Mouse (Mus musculus): ENCODE measurements around the gene Adcy2. TPM values are rescaled to one million over a fixed set of nuclear protein-coding genes. Genes with fewer than 3 reads are reported as not detected.

The Adcy2 gene
- polyA plus RNA-seq, 1 experiment: 2.7 TPM

DNA sequence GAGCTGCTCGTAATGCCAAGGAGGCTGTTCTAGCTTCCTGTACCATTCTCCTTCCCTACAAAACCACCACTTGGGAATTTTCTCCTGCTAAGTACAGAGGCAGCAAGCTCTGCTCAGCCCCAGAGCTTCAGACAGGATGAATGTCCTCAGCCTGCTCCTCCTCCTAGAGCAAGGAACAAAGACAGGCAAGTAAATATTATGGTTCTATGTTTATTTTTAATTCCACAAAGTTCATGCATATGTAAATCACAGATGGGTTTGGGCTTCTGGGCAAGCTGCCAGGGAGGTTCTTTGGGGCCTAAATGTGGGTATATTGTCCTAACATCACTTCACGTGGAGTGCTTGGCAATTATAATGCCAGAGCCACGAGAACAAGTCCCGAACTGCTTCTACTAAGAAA, 139.3 kb downstream of the Adcy2 start:
- TF ChIP-seq POLR2A (IDR thresholded peaks at IDR 0.05; ENCODE audit: control insufficient read depth, low read depth, low read length) (no peak), CTCF (IDR thresholded peaks at IDR 0.05; ENCODE audit: control insufficient read depth, insufficient read depth, insufficient replicate concordance, low read depth, low read length) (no peak)
- H3K27ac ChIP-seq (ENCODE audit: control insufficient read depth, insufficient read depth, low read depth, low read length): no peak overlapping the region
- no peaks in the 10 kb centered on the region for H3K27me3 ChIP-seq (ENCODE audit: control insufficient read depth, insufficient read depth, low read length)
- no peaks in the 10 kb centered on the region for H3K36me3 ChIP-seq (ENCODE audit: control insufficient read depth, insufficient read depth, low read length)
- no peak overlapping the region for H3K4me3 ChIP-seq (ENCODE audit: control insufficient read depth, low read depth, low read length)
- H3K4me1 ChIP-seq (ENCODE audit: control insufficient read depth, insufficient read depth, low read length): no peaks in the 10 kb centered on the region

DNA sequence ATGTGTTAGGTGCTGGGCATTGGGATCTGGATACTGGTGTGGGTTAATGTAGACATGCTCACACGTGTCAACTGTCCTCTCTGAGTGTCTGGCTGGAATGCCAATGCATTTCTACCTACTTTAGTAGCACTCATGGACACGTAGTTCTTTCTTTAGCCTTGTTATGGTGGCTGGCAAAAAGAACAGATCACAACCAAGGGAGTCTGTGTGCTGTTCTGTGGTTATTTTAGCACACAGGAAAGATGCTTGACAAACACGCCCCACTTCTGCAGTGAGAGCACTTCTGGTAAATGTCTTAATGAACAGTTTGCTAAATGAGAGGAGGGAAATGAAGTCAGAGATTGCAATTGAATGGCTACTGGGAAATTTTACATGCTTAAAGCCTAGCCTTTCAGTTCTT, 151.1 kb downstream of the Adcy2 start:
- TF ChIP-seq CTCF (IDR thresholded peaks at IDR 0.05; ENCODE audit: control insufficient read depth, insufficient read depth, insufficient replicate concordance, low read depth, low read length) (no peak), POLR2A (IDR thresholded peaks at IDR 0.05; ENCODE audit: control insufficient read depth, low read depth, low read length) (no peak)
- H3K4me1 ChIP-seq (ENCODE audit: control insufficient read depth, insufficient read depth, low read length): no peaks in the 10 kb centered on the region
- H3K27ac ChIP-seq (ENCODE audit: control insufficient read depth, insufficient read depth, low read depth, low read length): no peak overlapping the region
- no peak overlapping the region for H3K4me3 ChIP-seq (ENCODE audit: control insufficient read depth, low read depth, low read length)
- H3K27me3 ChIP-seq (ENCODE audit: control insufficient read depth, insufficient read depth, low read length): no peaks in the 10 kb centered on the region
- no peaks in the 10 kb centered on the region for H3K36me3 ChIP-seq (ENCODE audit: control insufficient read depth, insufficient read depth, low read length)

DNA sequence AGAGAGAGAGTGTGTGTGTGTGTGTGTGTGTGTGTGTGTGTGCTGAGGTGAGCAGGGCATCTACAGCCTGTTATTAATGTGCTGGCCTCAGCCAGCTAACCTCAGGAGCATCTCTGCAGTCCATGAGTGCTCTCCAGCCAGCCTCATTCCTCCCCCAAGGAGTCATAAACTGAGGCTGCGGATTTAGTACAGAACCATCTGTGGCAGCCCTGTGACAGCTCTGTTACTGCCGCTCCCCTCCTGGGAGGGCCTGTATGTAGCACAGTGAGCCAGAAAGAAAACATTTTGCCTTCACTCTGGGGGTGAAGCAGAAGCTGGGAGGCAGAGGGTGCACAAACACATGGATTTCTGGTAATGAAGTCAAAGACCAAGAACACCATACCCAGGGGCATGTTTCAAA, 159.8 kb downstream of the Adcy2 start:
- Histone ChIP-seq H3K27ac (ENCODE audit: control insufficient read depth, insufficient read depth, low read depth, low read length) (no peak overlapping the region), H3K36me3 (ENCODE audit: control insufficient read depth, insufficient read depth, low read length) (no peaks in the 10 kb centered on the region)

DNA sequence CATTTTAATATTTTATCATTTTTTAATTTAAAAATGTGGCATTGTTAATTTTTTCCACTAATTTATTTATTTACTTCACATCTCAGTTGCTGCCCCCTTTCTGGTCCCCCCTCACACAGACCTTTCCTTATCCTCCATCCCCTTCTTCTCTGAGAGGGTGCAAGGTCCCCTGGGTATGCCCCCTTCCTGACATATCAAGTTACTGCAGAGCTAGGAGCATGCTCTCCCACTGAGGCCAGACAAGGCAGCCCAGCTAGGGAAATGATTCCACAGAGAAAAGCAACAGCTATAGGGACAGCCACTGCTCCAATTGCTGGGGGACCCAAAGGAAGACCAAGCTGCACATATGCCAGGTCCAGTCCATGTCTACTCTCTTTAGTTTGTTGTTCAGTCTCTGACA, 163.2 kb downstream of the Adcy2 start:
- Histone ChIP-seq H3K4me1 (ENCODE audit: control insufficient read depth, insufficient read depth, low read length) (no peaks in the 10 kb centered on the region), H3K27me3 (ENCODE audit: control insufficient read depth, insufficient read depth, low read length) (no peaks in the 10 kb centered on the region), H3K27ac (ENCODE audit: control insufficient read depth, insufficient read depth, low read depth, low read length) (no peak overlapping the region), H3K36me3 (ENCODE audit: control insufficient read depth, insufficient read depth, low read length) (no peaks in the 10 kb centered on the region), H3K4me3 (ENCODE audit: control insufficient read depth, low read depth, low read length) (no peak overlapping the region)
- TF ChIP-seq CTCF (IDR thresholded peaks at IDR 0.05; ENCODE audit: control insufficient read depth, insufficient read depth, insufficient replicate concordance, low read depth, low read length) (no peak), POLR2A (IDR thresholded peaks at IDR 0.05; ENCODE audit: control insufficient read depth, low read depth, low read length) (no peak)

More for the DNA sequence above, 159.8 kb downstream of the Adcy2 start:
- TF ChIP-seq CTCF (IDR thresholded peaks at IDR 0.05; ENCODE audit: control insufficient read depth, insufficient read depth, insufficient replicate concordance, low read depth, low read length) (no peak), POLR2A (IDR thresholded peaks at IDR 0.05; ENCODE audit: control insufficient read depth, low read depth, low read length) (no peak)
- H3K4me1 ChIP-seq (ENCODE audit: control insufficient read depth, insufficient read depth, low read length): no peaks in the 10 kb centered on the region
- H3K4me3 ChIP-seq (ENCODE audit: control insufficient read depth, low read depth, low read length): no peak overlapping the region
- H3K27me3 ChIP-seq (ENCODE audit: control insufficient read depth, insufficient read depth, low read length): no peaks in the 10 kb centered on the region

DNA sequence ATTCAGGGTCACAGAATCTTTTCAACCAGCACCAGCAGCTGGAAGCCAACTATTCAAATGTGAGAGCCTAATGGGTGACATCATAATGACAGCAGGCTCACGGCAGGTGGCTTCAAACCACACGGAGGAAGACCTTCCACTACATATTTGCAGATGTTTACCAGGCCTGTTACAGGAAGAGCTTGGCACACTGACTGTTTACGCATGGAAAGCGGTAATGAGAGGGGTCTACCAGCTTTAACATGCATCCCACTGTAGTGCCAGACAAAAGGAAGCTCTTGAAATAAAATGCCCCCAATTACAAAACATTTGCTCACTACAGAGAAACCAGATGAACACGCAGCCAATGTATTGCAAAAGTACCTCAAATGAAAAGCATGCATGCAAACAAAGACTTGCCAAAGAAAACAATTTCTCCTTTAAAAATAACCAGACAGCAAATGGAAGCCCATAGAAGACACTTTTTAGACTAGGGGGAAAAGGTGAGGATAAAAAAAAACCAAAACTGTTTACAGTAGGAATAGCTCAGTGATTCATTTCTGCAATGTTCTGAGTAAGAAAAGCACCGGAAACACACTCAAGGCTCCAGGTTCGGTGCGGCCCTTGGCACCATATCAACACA, 163.8 kb downstream of the Adcy2 start:
- Histone ChIP-seq H3K4me1 (ENCODE audit: control insufficient read depth, insufficient read depth, low read length) (no peaks in the 10 kb centered on the region), H3K27me3 (ENCODE audit: control insufficient read depth, insufficient read depth, low read length) (no peaks in the 10 kb centered on the region), H3K36me3 (ENCODE audit: control insufficient read depth, insufficient read depth, low read length) (no peaks in the 10 kb centered on the region), H3K4me3 (ENCODE audit: control insufficient read depth, low read depth, low read length) (no peak overlapping the region), H3K27ac (ENCODE audit: control insufficient read depth, insufficient read depth, low read depth, low read length) (no peak overlapping the region)
- TF ChIP-seq CTCF (IDR thresholded peaks at IDR 0.05; ENCODE audit: control insufficient read depth, insufficient read depth, insufficient replicate concordance, low read depth, low read length): no peak
- TF ChIP-seq POLR2A (IDR thresholded peaks at IDR 0.05; ENCODE audit: control insufficient read depth, low read depth, low read length): no peak

DNA sequence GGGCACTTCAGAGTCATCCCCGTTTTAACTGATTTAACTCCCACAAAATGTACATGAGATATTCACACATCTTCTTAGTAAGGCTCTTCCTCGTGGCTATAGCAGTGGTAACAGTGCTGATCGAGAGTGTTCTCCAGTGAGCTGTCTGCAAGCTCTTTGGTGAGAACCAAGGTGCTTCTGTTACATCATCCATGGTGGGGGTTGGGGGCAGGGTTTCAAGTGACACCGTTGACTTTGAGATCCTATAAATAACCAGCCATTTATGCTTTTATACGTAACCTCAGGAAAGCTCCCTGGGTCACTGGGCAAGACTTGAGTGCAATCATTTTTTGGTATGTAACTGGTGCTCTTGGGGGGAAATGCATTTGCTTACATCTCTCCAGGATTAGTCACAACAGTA, 167.2 kb downstream of the Adcy2 start:
- no peaks in the 10 kb centered on the region for H3K4me1 ChIP-seq (ENCODE audit: control insufficient read depth, insufficient read depth, low read length)
- no peak overlapping the region for H3K4me3 ChIP-seq (ENCODE audit: control insufficient read depth, low read depth, low read length)
- no peaks in the 10 kb centered on the region for H3K27me3 ChIP-seq (ENCODE audit: control insufficient read depth, insufficient read depth, low read length)
- H3K36me3 ChIP-seq (ENCODE audit: control insufficient read depth, insufficient read depth, low read length): no peaks in the 10 kb centered on the region
- no peak for TF ChIP-seq POLR2A (IDR thresholded peaks at IDR 0.05; ENCODE audit: control insufficient read depth, low read depth, low read length)
- no peak for TF ChIP-seq CTCF (IDR thresholded peaks at IDR 0.05; ENCODE audit: control insufficient read depth, insufficient read depth, insufficient replicate concordance, low read depth, low read length)
- H3K27ac ChIP-seq (ENCODE audit: control insufficient read depth, insufficient read depth, low read depth, low read length): no peak overlapping the region

DNA sequence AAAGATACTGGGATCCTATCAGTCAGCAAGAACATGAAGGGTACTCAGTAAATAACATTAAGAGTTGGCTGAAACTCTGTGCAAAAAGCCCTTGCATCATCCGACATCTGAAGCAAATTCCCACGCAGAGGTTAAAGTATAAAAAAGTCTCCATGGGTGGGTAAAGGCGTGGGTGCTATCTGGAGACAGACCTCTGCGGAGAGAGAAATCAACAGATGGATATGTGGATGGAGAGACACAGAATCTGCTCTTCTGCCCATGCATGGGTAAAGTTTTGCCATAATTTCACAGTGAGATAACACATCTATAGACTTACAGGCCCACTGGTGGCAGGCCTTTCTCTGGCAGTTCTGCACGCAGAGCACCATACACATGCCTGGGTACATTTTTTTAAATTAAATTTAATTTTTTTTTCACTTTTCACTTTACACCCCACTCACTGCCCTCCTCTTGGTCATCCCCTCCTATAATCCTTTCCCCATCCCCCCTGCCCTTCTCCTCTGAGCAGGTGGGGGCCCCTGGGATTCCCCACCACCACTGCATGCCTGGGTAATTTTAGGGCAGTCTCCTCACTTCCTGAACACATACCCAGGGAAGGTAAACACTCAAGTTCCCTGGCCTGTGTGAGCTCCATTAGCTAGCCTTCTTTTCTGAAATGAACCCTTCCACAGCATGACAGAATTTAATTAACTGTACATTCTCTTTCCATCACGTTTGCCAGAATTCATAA, 169.1 kb downstream of the Adcy2 start:
- Histone ChIP-seq H3K4me3 (ENCODE audit: control insufficient read depth, low read depth, low read length) (no peak overlapping the region), H3K4me1 (ENCODE audit: control insufficient read depth, insufficient read depth, low read length) (no peaks in the 10 kb centered on the region), H3K36me3 (ENCODE audit: control insufficient read depth, insufficient read depth, low read length) (no peaks in the 10 kb centered on the region), H3K27me3 (ENCODE audit: control insufficient read depth, insufficient read depth, low read length) (no peaks in the 10 kb centered on the region), H3K27ac (ENCODE audit: control insufficient read depth, insufficient read depth, low read depth, low read length) (no peak overlapping the region)
- TF ChIP-seq POLR2A (IDR thresholded peaks at IDR 0.05; ENCODE audit: control insufficient read depth, low read depth, low read length) (no peak), CTCF (IDR thresholded peaks at IDR 0.05; ENCODE audit: control insufficient read depth, insufficient read depth, insufficient replicate concordance, low read depth, low read length) (no peak)
